Mouse (Mus musculus) heart, adult 2 months (tissue): ENCODE results near the gene Snx19.

Experiments used
- CTCF ChIP-seq: fragments of 200-600 bp; IDR thresholded peaks from 2 replicates; pipeline ENCODE4 v1.8.1; 2022; ENCODE audit warnings: antibody characterized with exemption, mild to moderate bottlenecking, moderate library complexity
- POLR2A ChIP-seq: fragments of 200-500 bp; IDR thresholded peaks from 2 replicates; pipeline ENCODE4 v1.6.1; 2011; ENCODE audit warnings: mild to moderate bottlenecking, low read depth, low read length, control low read depth; ENCODE audit not compliant: insufficient read depth

DNA sequence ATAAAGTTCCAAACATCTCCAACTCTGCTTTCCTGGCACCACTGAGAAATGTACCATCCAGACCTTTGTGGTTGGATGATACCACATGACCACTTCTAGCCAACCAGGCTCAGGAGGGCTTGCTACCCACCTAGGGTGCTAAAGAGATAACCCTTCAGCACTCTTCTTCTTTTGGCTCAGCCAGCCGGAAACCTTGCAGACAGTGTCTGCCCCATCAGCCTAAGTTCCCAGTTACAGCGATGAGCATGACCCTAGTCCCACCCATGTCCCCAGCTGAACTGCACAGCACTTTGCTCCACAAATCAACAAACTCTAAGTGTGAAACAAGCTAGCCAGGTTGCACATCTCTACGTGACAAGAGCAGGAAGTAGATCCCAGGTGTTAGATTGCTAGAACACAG is 57.3 kb downstream of the Snx19 start:
- no peak for TF ChIP-seq POLR2A
- no peak for TF ChIP-seq CTCF
